Mouse (Mus musculus) midbrain, embryonic 15.5 days (tissue): ENCODE results near the gene Eno3. TPM values are rescaled to one million over a fixed set of nuclear protein-coding genes. Genes with fewer than 3 reads are reported as not detected.

Experiments used
- ATAC-seq: fragments of 200-750 bp; cut with Nextera tagmentation; replicated peaks from 2 replicates; pipeline ENCODE4 v1.8.0; 2017; ENCODE audit warnings: moderate TSS enrichment
- H3K27ac ChIP-seq: fragments of 300-500 bp; sonication (generic); 2 replicates; pipeline ENCODE4 v1.5.1; 2015; ENCODE audit warnings: mild to moderate bottlenecking, inconsistent platforms
- H3K27me3 ChIP-seq: fragments of 300-500 bp; sonication (generic); replicated peaks from 2 replicates; pipeline ENCODE4 v1.6.1; 2015; ENCODE audit warnings: inconsistent platforms
- H3K36me3 ChIP-seq: fragments of 300-500 bp; sonication (generic); replicated peaks from 2 replicates; pipeline ENCODE4 v1.6.1; 2015; ENCODE audit warnings: inconsistent platforms
- H3K4me1 ChIP-seq: fragments of 300-500 bp; sonication (generic); 2 replicates; pipeline ENCODE4 v1.6.1; 2015; ENCODE audit warnings: inconsistent platforms
- H3K4me2 ChIP-seq: fragments of 300-500 bp; sonication (generic); 2 replicates; pipeline ENCODE4 v1.6.1; 2015; ENCODE audit warnings: inconsistent platforms, mild to moderate bottlenecking, moderate library complexity
- H3K4me3 ChIP-seq: fragments of 300-500 bp; sonication (generic); 2 replicates; pipeline ENCODE4 v1.5.1; 2015; ENCODE audit warnings: mild to moderate bottlenecking, inconsistent platforms
- H3K9ac ChIP-seq: fragments of 300-500 bp; sonication (generic); 2 replicates; pipeline ENCODE4 v1.6.1; 2015; ENCODE audit warnings: mild to moderate bottlenecking, inconsistent platforms
- H3K9me3 ChIP-seq: fragments of 300-500 bp; sonication (generic); 2 replicates; pipeline ENCODE4 v1.6.1; 2016; ENCODE audit warnings: inconsistent platforms
- WGBS: fragments of 180-500 bp; shearing (Covaris S2); methylation state at CpG from one replicate; pipeline ENCODE4 v1.1.7; 2015; ENCODE audit warnings: mixed read lengths; 5-methylcytosine and 5-hydroxymethylcytosine counted together
- polyA plus RNA-seq: library from polyadenylated mRNA; unstranded; fragments of >200 nt; fragmentation: Nextera tagmentation; extraction: Ambion mirVana; gene quantifications from 2 replicates; pipeline ENCODE4 v1.2.1, GENCODE M21; 2015

Gene Eno3
- polyA plus RNA-seq, 1 experiment from 2014 or later, result 8.0 TPM

DNA sequence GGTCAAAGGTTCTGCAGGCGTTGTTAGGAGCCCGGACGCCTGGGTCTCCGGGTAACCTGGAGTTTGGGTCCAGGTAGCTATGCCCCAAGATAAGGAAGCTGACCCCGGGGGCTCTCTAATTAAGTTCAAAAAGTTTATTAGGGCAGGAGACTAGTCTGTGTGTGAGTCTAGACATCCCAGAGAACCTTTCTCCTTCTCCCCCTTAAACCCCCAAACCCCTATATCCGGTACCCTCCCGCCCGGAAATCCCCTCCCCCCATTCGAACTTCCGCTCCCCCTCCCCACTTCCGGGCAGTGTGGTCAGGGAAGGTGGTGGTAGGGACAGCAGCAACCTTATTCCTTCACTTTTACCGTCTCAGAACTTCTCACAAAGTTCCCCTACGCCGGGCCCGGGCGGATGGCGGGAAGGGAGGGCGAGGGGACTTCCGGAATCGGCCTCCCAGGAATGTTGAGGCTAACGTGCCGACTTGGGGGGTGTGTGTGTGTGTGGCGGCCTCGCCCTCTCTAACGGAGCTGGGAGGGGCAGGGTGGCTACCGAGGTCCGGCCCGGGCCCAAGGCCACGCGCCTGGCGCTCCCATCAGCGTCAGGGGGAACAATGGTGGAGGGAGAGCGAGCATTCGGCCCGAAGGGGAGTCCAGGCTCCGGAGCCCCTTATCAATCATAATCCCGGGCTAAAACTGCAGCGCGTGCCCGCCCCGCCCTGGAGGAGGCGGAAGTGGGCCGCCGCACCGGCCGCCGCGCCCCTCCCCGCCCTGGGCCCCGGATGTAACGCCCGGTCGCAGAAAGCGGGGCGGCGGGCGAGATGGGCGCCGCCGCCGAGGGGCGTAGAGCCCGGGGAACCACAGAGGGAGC, 3.4 kb upstream of the Eno3 start:
- peaks cover 45% of the 10 kb centered on the region for H3K4me1 ChIP-seq

GRCm38 (mm10) chr11:70654198-70654922, 2.6 kb upstream of the Eno3 start, which contains the start of gene Pfn1:
Pfn1 (minus strand) TSS chr11:70654644.
- Histone ChIP-seq H3K9ac (peak within 1 kb of the TSS; percentile 99), H3K36me3 (peaks cover 26% of the 10 kb centered on the region), H3K4me1 (peaks cover 38% of the 10 kb centered on the region), H3K27ac (peak within 1 kb of the TSS; percentile 97), H3K9me3 (no peaks in the 10 kb centered on the region), H3K27me3 (0 out of 2 replicates have a peak, but pooled peaks cover 2% of the 10 kb centered on the region), H3K4me3 (peak within 1 kb of the TSS; percentile 99), H3K4me2 (peak within 1 kb of the TSS; percentile 93)
- peak; percentile 61 for ATAC-seq
- under 1% methylated on average over 61 of the region's 61 CpGs for WGBS

More for the DNA sequence above, 3.4 kb upstream of the Eno3 start:
- peak overlapping the region; percentile 93 for H3K4me2 ChIP-seq
- H3K27ac ChIP-seq, result peak overlapping the region; percentile 97
- peak overlapping the region; percentile 99 for H3K9ac ChIP-seq
- H3K4me3 ChIP-seq, result peak overlapping the region; percentile 99
- WGBS, result under 1% methylated on average over 62 of the region's 63 CpGs
- 0 out of 2 replicates have a peak, but pooled peaks cover 2% of the 10 kb centered on the region for H3K27me3 ChIP-seq
- H3K36me3 ChIP-seq, result peaks cover 31% of the 10 kb centered on the region
- peak; percentile 61 for ATAC-seq
- no peaks in the 10 kb centered on the region for H3K9me3 ChIP-seq

DNA sequence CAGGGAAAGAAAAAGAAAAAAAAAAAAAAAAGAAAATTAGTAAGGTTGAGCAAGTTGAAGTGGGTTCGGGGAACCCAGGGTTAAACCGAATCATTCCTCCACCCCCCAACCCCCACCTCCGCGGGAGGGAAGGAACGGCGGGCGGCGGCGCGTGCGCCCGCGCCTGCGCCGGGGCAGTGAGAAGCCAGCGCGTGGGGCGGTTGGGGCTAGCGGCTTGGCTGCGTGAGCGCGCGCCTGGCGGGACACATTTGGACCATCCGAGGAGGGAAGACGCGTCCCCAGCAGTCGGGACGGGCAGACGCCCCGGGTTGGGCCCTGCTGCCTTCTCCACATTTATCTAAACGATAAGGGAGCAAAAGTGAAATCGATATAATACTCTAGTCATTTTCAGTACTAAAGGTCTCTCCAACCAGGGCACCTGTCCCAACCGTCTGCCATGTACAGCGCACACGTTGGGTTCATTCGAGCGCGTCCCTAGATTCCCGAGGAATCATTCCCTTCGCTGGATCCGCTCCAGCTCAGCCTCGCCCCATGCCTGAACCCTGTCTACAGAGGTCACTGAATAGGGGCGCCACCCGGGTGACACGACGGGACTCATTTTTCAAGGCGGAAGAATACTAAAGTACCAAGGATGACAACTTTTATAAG, 2.0 kb upstream of the Eno3 start:
- Histone ChIP-seq H3K27ac (peak overlapping the region; percentile 97), H3K9me3 (no peaks in the 10 kb centered on the region), H3K27me3 (0 out of 2 replicates have a peak, but pooled peaks cover 2% of the 10 kb centered on the region), H3K4me1 (peaks cover 38% of the 10 kb centered on the region), H3K36me3 (peaks cover 19% of the 10 kb centered on the region), H3K4me3 (peak overlapping the region; percentile 99), H3K9ac (peak overlapping the region; percentile 99), H3K4me2 (peak overlapping the region; percentile 93)
- ATAC-seq, result peak; percentile 63
- under 1% methylated on average over 48 of the region's 48 CpGs for WGBS

GRCm38 (mm10) chr11:70655571-70656455, 1.2 kb upstream of the Eno3 start:
- Histone ChIP-seq H3K36me3 (peaks cover 13% of the 10 kb centered on the region), H3K9ac (peak overlapping the region; percentile 99), H3K4me2 (peak overlapping the region; percentile 93), H3K27me3 (0 out of 2 replicates have a peak, but pooled peaks cover 2% of the 10 kb centered on the region), H3K4me3 (peak overlapping the region; percentile 99), H3K4me1 (peaks cover 36% of the 10 kb centered on the region), H3K27ac (peak overlapping the region; percentile 97), H3K9me3 (no peaks in the 10 kb centered on the region)
- no peak; the same call in 1 of the 2 replicates for ATAC-seq
- WGBS, result 1% methylated on average over 59 of the region's 61 CpGs

DNA sequence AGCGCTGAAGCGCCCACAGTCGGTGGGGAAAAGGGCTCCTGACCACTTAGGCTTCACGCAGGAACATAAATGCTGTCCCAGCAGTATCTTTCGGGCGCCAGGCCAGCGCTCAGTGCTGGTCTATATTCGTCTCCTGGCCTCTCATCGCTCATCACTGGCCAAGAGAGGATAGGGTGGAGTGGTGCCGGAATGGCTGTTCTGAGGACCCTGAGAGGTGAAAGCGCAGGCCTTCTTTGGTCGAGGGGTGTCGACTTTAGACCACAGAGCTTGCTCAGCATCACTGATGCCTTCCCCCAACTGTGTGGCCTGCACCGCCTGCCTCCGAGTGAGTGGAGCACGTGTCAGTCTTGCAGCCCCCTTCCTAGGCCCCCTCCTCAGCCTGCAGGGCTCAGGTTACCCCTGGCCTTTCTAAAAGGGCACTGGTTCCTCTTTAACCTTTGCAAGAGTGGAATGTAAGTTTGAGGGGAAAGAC, 510 bp upstream of the Eno3 start:
- Histone ChIP-seq H3K4me3 (peak overlapping the region; percentile 99), H3K27ac (peak overlapping the region; percentile 97; the same call in 1 of the 2 replicates), H3K27me3 (0 out of 2 replicates have a peak, but pooled peaks cover 2% of the 10 kb centered on the region), H3K9me3 (no peaks in the 10 kb centered on the region), H3K9ac (peak overlapping the region; percentile 45), H3K36me3 (peaks cover 8% of the 10 kb centered on the region; the same call in 1 of the 2 replicates), H3K4me2 (peak overlapping the region; percentile 93), H3K4me1 (peaks cover 33% of the 10 kb centered on the region)
- WGBS, result 5% methylated on average over 16 of the region's 16 CpGs
- ATAC-seq, result no peak

GRCm38 (mm10) chr11:70657573-70657972, 571 bp downstream of the Eno3 start:
- Histone ChIP-seq H3K4me2 (no peak overlapping the region), H3K4me1 (peaks cover 24% of the 10 kb centered on the region), H3K36me3 (peaks cover 6% of the 10 kb centered on the region; the same call in 1 of the 2 replicates), H3K4me3 (no peak overlapping the region), H3K9me3 (no peaks in the 10 kb centered on the region), H3K27ac (no peak overlapping the region), H3K27me3 (0 out of 2 replicates have a peak, but pooled peaks cover 2% of the 10 kb centered on the region), H3K9ac (no peak overlapping the region)
- 53% methylated on average over 6 of the region's 6 CpGs for WGBS
- ATAC-seq, result no peak

GRCm38 (mm10) chr11:70657991-70658390, 989 bp downstream of the Eno3 start:
- H3K9ac ChIP-seq, result no peak overlapping the region

DNA sequence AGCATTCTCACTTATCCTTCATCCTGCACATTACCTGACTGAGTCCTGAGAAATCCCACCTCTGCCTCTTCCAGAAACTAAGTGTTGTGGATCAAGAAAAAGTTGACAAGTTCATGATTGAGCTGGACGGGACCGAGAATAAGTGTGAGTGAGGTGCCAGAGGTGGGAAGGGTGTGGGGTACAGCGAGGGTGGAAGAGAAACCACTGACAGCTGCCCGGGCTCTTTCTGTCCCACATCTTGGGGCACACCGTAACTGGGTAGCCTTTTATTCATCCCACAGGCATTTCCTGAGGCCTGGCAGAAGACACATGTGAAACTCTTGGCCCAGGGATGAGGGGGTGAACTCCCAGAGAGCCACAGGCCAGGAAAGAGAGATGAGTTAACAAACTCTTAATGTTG, 1.5 kb downstream of the Eno3 start:
- H3K27me3 ChIP-seq, result 0 out of 2 replicates have a peak, but pooled peaks cover 2% of the 10 kb centered on the region
- 92% methylated on average over 5 of the region's 5 CpGs for WGBS
- H3K4me1 ChIP-seq, result peaks cover 17% of the 10 kb centered on the region
- H3K36me3 ChIP-seq, result peaks cover 13% of the 10 kb centered on the region; the same call in 1 of the 2 replicates
- H3K9ac ChIP-seq, result no peak overlapping the region
- no peak overlapping the region for H3K27ac ChIP-seq
- no peak for ATAC-seq
- H3K4me3 ChIP-seq, result no peak overlapping the region
- no peaks in the 10 kb centered on the region for H3K9me3 ChIP-seq
- no peak overlapping the region for H3K4me2 ChIP-seq

More at GRCm38 (mm10) chr11:70657991-70658390, 989 bp downstream of the Eno3 start:
- H3K27me3 ChIP-seq, result 0 out of 2 replicates have a peak, but pooled peaks cover 2% of the 10 kb centered on the region
- H3K9me3 ChIP-seq, result no peaks in the 10 kb centered on the region
- H3K4me2 ChIP-seq, result no peak overlapping the region
- no peak overlapping the region for H3K27ac ChIP-seq
- no peak overlapping the region for H3K4me3 ChIP-seq
- ATAC-seq, result no peak
- H3K36me3 ChIP-seq, result peaks cover 9% of the 10 kb centered on the region; the same call in 1 of the 2 replicates
- 66% methylated on average over 9 of the region's 9 CpGs for WGBS
- peaks cover 20% of the 10 kb centered on the region for H3K4me1 ChIP-seq

GRCm38 (mm10) chr11:70658942-70659341, 1.9 kb downstream of the Eno3 start:
- no peak overlapping the region for H3K4me2 ChIP-seq
- H3K4me3 ChIP-seq, result no peak overlapping the region
- WGBS, result 82% methylated on average over 8 of the region's 8 CpGs
- ATAC-seq, result no peak
- no peak overlapping the region for H3K9ac ChIP-seq
- H3K9me3 ChIP-seq, result no peaks in the 10 kb centered on the region
- H3K27me3 ChIP-seq, result 0 out of 2 replicates have a peak, but pooled peaks cover 2% of the 10 kb centered on the region
- peaks cover 17% of the 10 kb centered on the region for H3K4me1 ChIP-seq
- H3K36me3 ChIP-seq, result peaks cover 17% of the 10 kb centered on the region
- H3K27ac ChIP-seq, result no peak overlapping the region

DNA sequence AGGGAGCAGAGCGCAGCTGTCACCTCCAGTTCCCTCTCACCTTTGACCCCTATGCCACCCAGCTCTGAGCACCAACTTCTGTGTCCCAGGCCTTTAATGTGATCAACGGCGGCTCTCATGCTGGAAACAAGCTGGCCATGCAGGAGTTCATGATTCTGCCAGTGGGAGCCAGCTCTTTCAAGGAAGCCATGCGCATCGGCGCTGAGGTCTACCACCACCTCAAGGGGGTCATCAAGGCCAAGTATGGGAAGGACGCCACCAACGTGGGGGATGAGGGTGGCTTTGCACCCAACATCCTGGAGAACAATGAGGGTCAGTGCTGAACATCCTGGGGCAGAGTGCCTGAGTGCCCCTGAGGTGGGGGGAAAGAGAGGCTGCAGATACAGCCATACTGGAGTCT, 3.6 kb downstream of the Eno3 start:
- no peak overlapping the region for H3K4me3 ChIP-seq
- no peak overlapping the region for H3K9ac ChIP-seq
- H3K4me1 ChIP-seq, result peaks cover 11% of the 10 kb centered on the region
- H3K9me3 ChIP-seq, result no peaks in the 10 kb centered on the region
- peaks cover 29% of the 10 kb centered on the region for H3K36me3 ChIP-seq
- no peak overlapping the region for H3K4me2 ChIP-seq
- ATAC-seq, result no peak
- H3K27ac ChIP-seq, result no peak overlapping the region
- H3K27me3 ChIP-seq, result 0 out of 2 replicates have a peak, but pooled peaks cover 2% of the 10 kb centered on the region
- 92% methylated on average over 8 of the region's 8 CpGs for WGBS

DNA sequence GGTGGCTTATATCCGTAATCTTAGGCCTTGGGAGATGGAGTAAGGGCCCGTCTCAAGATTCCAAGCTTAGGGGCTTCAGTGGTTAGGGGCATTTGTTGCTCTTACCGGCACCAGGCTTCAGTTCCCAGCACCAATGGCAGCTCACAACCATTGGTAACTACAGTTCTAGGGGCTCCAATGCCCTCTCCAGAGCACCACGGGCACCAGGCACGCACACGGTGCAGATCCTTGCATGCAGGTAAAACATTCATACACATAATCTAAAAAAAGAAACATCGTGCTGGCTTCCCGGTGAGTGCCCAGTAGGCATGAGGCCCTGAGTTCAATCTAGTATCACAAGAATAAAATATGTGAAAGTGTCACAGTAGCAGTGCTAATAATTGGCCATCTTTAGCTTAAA, 6.1 kb downstream of the Eno3 start:
- Histone ChIP-seq H3K4me2 (no peak overlapping the region), H3K4me3 (no peak overlapping the region), H3K4me1 (peaks cover 12% of the 10 kb centered on the region), H3K9me3 (no peaks in the 10 kb centered on the region), H3K27ac (no peak overlapping the region), H3K36me3 (peaks cover 29% of the 10 kb centered on the region), H3K27me3 (no peaks in the 10 kb centered on the region), H3K9ac (no peak overlapping the region)
- 86% methylated on average over 8 of the region's 8 CpGs for WGBS
- ATAC-seq, result no peak
